Mouse (Mus musculus) heart, embryonic 16.5 days (tissue): ENCODE results near the gene P4ha3. TPM values are rescaled to one million over a fixed set of nuclear protein-coding genes. Genes with fewer than 3 reads are reported as not detected.
"Not testable (repeated sequence)": the region's sequence is repeated elsewhere in the genome, so short reads cannot be mapped to it uniquely, and the experiment has no call there.

ENCODE experiments used
- ATAC-seq: fragments of 200-750 bp; cut with Nextera tagmentation; replicated peaks from 2 replicates; pipeline ENCODE4 v1.8.0; 2017; ENCODE audit warnings: moderate number of reproducible peaks; ENCODE audit not compliant: insufficient read depth, low FRiP score; ENCODE audit errors: extremely low read depth
- H3K27ac ChIP-seq: fragments of 300-500 bp; sonication (generic); 2 replicates; pipeline ENCODE4 v1.5.1; 2014; ENCODE audit warnings: mild to moderate bottlenecking, low read length, control low read depth, moderate library complexity
- H3K27me3 ChIP-seq: fragments of 300-500 bp; sonication (generic); 2 replicates; pipeline ENCODE4 v1.6.1; 2014; ENCODE audit warnings: low read length, mixed read lengths; ENCODE audit not compliant: control insufficient read depth, insufficient read depth
- H3K36me3 ChIP-seq: fragments of 300-500 bp; sonication (generic); 2 replicates; pipeline ENCODE4 v1.6.1; 2014; ENCODE audit not compliant: control insufficient read depth, insufficient read depth
- H3K4me1 ChIP-seq: fragments of 300-500 bp; sonication (generic); 2 replicates; pipeline ENCODE4 v1.6.1; 2014; ENCODE audit warnings: low read length, mixed read lengths; ENCODE audit not compliant: control insufficient read depth, insufficient read depth
- H3K4me2 ChIP-seq: fragments of 300-500 bp; sonication (generic); 2 replicates; pipeline ENCODE4 v1.6.1; 2014; ENCODE audit warnings: low read depth, mild to moderate bottlenecking, control low read depth, low read length
- H3K4me3 ChIP-seq: fragments of 300-500 bp; sonication (generic); 2 replicates; pipeline ENCODE4 v1.5.1; 2014; ENCODE audit warnings: mild to moderate bottlenecking, control low read depth, low read length
- H3K9ac ChIP-seq: fragments of 300-500 bp; sonication (generic); 2 replicates; pipeline ENCODE4 v1.6.1; 2014; ENCODE audit warnings: low read length, control low read depth
- H3K9me3 ChIP-seq: fragments of 300-500 bp; sonication (generic); replicated peaks from 2 replicates; pipeline ENCODE4 v1.6.1; 2016; ENCODE audit warnings: low read length; ENCODE audit not compliant: control insufficient read depth
- WGBS: fragments of 180-500 bp; shearing (Covaris S2); extraction: QIAGEN DNeasy Blood & Tissue Kit; methylation state at CpG from one replicate; pipeline ENCODE4 v1.1.7; 2014; 5-methylcytosine and 5-hydroxymethylcytosine counted together
- polyA plus RNA-seq: library from polyadenylated mRNA; unstranded; fragments of >200 nt; fragmentation: Nextera tagmentation; extraction: Ambion mirVana; gene quantifications from 2 replicates; pipeline ENCODE4 v1.2.1, GENCODE M21; 2015

Gene P4ha3
- polyA plus RNA-seq: 12.8 TPM in 2 replicates

DNA sequence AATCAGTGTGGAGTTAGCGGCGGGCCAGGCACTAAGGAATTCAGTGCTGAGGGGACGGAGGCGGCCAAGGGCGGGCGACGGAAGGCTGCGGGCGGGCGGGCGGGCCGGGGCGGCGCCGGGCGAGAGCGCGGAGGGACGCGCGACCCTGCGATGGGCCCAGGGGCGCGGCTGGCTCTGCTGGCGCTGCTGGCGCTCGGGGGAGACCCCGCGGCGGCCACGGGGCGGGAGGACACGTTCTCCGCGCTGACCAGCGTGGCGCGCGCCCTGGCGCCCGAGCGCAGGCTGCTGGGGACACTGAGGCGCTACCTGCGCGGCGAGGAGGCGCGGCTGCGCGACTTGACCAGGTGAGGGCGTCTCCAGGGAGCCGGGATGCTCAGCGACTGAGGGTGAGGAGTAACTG lies at the start of gene P4ha3:
Gene P4ha3, plus strand, starts transcription at position 138 of the 400 bp plus-strand sequence.
- peaks cover 27% of the 10 kb centered on the region for H3K4me1 ChIP-seq
- H3K36me3 ChIP-seq: no peaks in the 10 kb centered on the region
- H3K4me2 ChIP-seq: peak within 1 kb of the TSS; percentile 75
- no peaks in the 10 kb centered on the region for H3K9me3 ChIP-seq
- H3K4me3 ChIP-seq: peak within 1 kb of the TSS; percentile 62
- peak within 1 kb of the TSS; percentile 80 for H3K9ac ChIP-seq
- H3K27me3 ChIP-seq: peaks cover 2% of the 10 kb centered on the region; the same call in 1 of the 2 replicates
- peak; percentile 42; the same call in 1 of the 2 replicates for ATAC-seq
- peak within 1 kb of the TSS; percentile 49 for H3K27ac ChIP-seq
- under 1% methylated on average over 53 of the region's 53 CpGs for WGBS

GRCm38 (mm10) chr7:100238271-100238670 lies 47.0 kb upstream of the P4ha3 start:
- Histone ChIP-seq H3K27me3 (no peaks in the 10 kb centered on the region), H3K9ac (no peak overlapping the region), H3K36me3 (no peaks in the 10 kb centered on the region), H3K27ac (no peak overlapping the region), H3K4me3 (no peak overlapping the region), H3K9me3 (no peaks in the 10 kb centered on the region), H3K4me1 (no peaks in the 10 kb centered on the region), H3K4me2 (no peak overlapping the region)
- ATAC-seq: no peak
- WGBS: 70% methylated on average over 1 of the region's 1 CpGs

GRCm38 (mm10) chr7:100240601-100241000 lies 44.7 kb upstream of the P4ha3 start:
- no peaks in the 10 kb centered on the region for H3K9me3 ChIP-seq
- WGBS: 77% methylated on average over 2 of the region's 2 CpGs
- no peaks in the 10 kb centered on the region for H3K4me1 ChIP-seq
- ATAC-seq: no peak
- no peak overlapping the region for H3K4me2 ChIP-seq
- H3K4me3 ChIP-seq: no peak overlapping the region
- H3K27me3 ChIP-seq: no peaks in the 10 kb centered on the region
- no peaks in the 10 kb centered on the region for H3K36me3 ChIP-seq
- no peak overlapping the region for H3K9ac ChIP-seq
- no peak overlapping the region for H3K27ac ChIP-seq

DNA sequence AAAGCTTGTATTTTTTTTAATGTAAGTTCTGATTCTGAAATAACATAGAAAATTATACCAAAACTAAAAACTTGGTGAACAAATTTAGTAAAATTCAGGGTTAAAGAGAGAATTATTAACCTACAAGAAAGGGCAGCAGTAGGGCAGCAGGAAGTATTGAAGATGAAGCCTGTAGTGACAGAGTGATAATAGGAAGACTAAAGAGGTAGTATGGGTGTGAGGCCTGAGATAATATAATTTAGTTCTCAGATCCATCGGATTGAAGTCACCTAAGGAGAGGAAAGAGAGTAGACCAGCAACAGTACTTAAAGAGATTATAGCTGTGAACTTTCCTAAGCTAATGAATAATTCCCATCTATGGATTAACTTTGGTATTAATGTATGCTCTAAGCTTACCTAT lies 42.3 kb upstream of the P4ha3 start:
- Histone ChIP-seq H3K4me3 (no peak overlapping the region), H3K36me3 (no peaks in the 10 kb centered on the region), H3K9ac (no peak overlapping the region), H3K9me3 (no peaks in the 10 kb centered on the region), H3K4me2 (no peak overlapping the region), H3K27me3 (no peaks in the 10 kb centered on the region), H3K27ac (no peak overlapping the region), H3K4me1 (no peaks in the 10 kb centered on the region)
- no peak for ATAC-seq
- WGBS: 78% methylated on average over 1 of the region's 1 CpGs

DNA sequence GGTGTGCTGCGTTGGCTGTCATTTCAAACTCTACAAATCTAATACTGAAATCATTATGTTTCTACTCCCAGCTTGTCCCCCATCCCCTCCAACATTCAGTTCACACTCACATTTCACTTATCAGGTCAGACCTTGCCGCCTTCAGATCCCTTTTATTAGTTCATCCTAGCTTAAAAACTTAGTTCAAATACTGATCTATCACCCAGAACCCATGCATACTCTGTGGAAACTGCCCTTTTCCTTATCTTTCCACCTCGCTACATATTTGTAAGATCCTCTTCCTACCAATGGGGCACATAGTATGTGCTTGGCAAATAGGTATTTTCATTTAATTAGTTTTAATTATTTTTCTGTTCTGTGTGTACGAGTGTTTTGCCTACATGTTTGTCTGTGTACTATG lies 41.1 kb upstream of the P4ha3 start:
- no peak overlapping the region for H3K4me2 ChIP-seq
- H3K27me3 ChIP-seq: no peaks in the 10 kb centered on the region
- no peak overlapping the region for H3K4me3 ChIP-seq
- no peaks in the 10 kb centered on the region for H3K36me3 ChIP-seq
- H3K4me1 ChIP-seq: no peaks in the 10 kb centered on the region
- ATAC-seq: no peak
- H3K27ac ChIP-seq: no peak overlapping the region
- H3K9me3 ChIP-seq: no peaks in the 10 kb centered on the region
- H3K9ac ChIP-seq: no peak overlapping the region
- 81% methylated on average over 4 of the region's 4 CpGs for WGBS

GRCm38 (mm10) chr7:100245176-100245575 lies 40.1 kb upstream of the P4ha3 start:
- no peak for ATAC-seq
- Histone ChIP-seq H3K4me3 (no peak overlapping the region), H3K9me3 (no peaks in the 10 kb centered on the region), H3K27ac (no peak overlapping the region), H3K4me2 (no peak overlapping the region), H3K4me1 (no peaks in the 10 kb centered on the region), H3K36me3 (no peaks in the 10 kb centered on the region), H3K9ac (no peak overlapping the region), H3K27me3 (no peaks in the 10 kb centered on the region)
- 88% methylated on average over 3 of the region's 3 CpGs for WGBS

- Histone ChIP-seq H3K27ac (no peak overlapping the region), H3K4me1 (no peaks in the 10 kb centered on the region), H3K4me3 (no peak overlapping the region), H3K9ac (no peak overlapping the region), H3K4me2 (no peak overlapping the region), H3K9me3 (no peaks in the 10 kb centered on the region), H3K27me3 (no peaks in the 10 kb centered on the region), H3K36me3 (peaks cover 5% of the 10 kb centered on the region)
- ATAC-seq: no peak
- WGBS: 91% methylated on average over 5 of the region's 5 CpGs
These were observed 34.7 kb upstream of the P4ha3 start for GRCm38 (mm10) chr7:100250667-100251066.

- no peaks in the 10 kb centered on the region for H3K9me3 ChIP-seq
- no peaks in the 10 kb centered on the region for H3K27me3 ChIP-seq
- no peak for ATAC-seq
- H3K27ac ChIP-seq: no peak overlapping the region
- no peak overlapping the region for H3K4me3 ChIP-seq
- H3K9ac ChIP-seq: no peak overlapping the region
- no peak overlapping the region for H3K4me2 ChIP-seq
- H3K4me1 ChIP-seq: no peaks in the 10 kb centered on the region
- 87% methylated on average over 3 of the region's 3 CpGs for WGBS
- H3K36me3 ChIP-seq: 0 out of 2 replicates have a peak, but pooled peaks cover 3% of the 10 kb centered on the region
These were observed 23.0 kb upstream of the P4ha3 start for GRCm38 (mm10) chr7:100262350-100262749.

GRCm38 (mm10) chr7:100264934-100265333 lies 20.4 kb upstream of the P4ha3 start:
- not testable (repeated sequence) for H3K4me3 ChIP-seq
- WGBS: 45% methylated on average over 16 of the region's 17 CpGs

More at GRCm38 (mm10) chr7:100264934-100265333, 20.4 kb upstream of the P4ha3 start:
- H3K36me3 ChIP-seq, H3K27ac ChIP-seq, H3K9ac ChIP-seq, H3K4me2 ChIP-seq, H3K9me3 ChIP-seq, H3K27me3 ChIP-seq, H3K4me1 ChIP-seq, ATAC-seq: not testable (repeated sequence)
